Mouse (Mus musculus): ENCODE data around the gene Gtf2i. TPM values are rescaled to one million over a fixed set of nuclear protein-coding genes. Genes with fewer than 3 reads are reported as not detected.

Gtf2i gene
- total RNA-seq, 2 experiments from 2014 or later, result 45.5 to 107 TPM

- no peak for ATAC-seq (replicated peaks; ENCODE audit: low FRiP score, low TSS enrichment, poor library complexity, severe bottlenecking)
These were observed 85.2 kb downstream of the Gtf2i start, which contains the start of gene Ncf1 for GRCm38 (mm10) chr5:134229391-134229790. Ncf1 (minus strand) TSS chr5:134229625.

- no peak for ATAC-seq (replicated peaks; ENCODE audit: low FRiP score, low TSS enrichment, poor library complexity, severe bottlenecking)
These were observed 86.3 kb downstream of the Gtf2i start for GRCm38 (mm10) chr5:134228249-134228638.

GRCm38 (mm10) chr5:134227574-134228248 is 86.8 kb downstream of the Gtf2i start:
- ATAC-seq (replicated peaks; ENCODE audit: low FRiP score, low TSS enrichment, poor library complexity, severe bottlenecking), result no peak

- ATAC-seq (replicated peaks; ENCODE audit: low FRiP score, low TSS enrichment, poor library complexity, severe bottlenecking), result no peak
These were observed 87.6 kb downstream of the Gtf2i start for GRCm38 (mm10) chr5:134226946-134227345.

- no peak for ATAC-seq (replicated peaks; ENCODE audit: low FRiP score, low TSS enrichment, poor library complexity, severe bottlenecking)
These were observed 89.3 kb downstream of the Gtf2i start for GRCm38 (mm10) chr5:134225110-134225901.

- no peak; the same call in 1 of the 2 replicates for ATAC-seq (replicated peaks; ENCODE audit: low FRiP score, low TSS enrichment, poor library complexity, severe bottlenecking)
These were observed 92.8 kb downstream of the Gtf2i start for GRCm38 (mm10) chr5:134221708-134222150.

- no peak for ATAC-seq (replicated peaks; ENCODE audit: low FRiP score, low TSS enrichment, poor library complexity, severe bottlenecking)
These were observed 93.3 kb downstream of the Gtf2i start for GRCm38 (mm10) chr5:134221278-134221677.

- ATAC-seq (replicated peaks; ENCODE audit: low FRiP score, low TSS enrichment, poor library complexity, severe bottlenecking), result no peak
These were observed 96.7 kb downstream of the Gtf2i start for GRCm38 (mm10) chr5:134217900-134218299.

GRCm38 (mm10) chr5:134214021-134214806 is 100.3 kb downstream of the Gtf2i start:
- no peak for ATAC-seq (replicated peaks; ENCODE audit: low FRiP score, low TSS enrichment, poor library complexity, severe bottlenecking)

GRCm38 (mm10) chr5:134209931-134210554 is 104.5 kb downstream of the Gtf2i start:
- no peak for ATAC-seq (replicated peaks; ENCODE audit: low FRiP score, low TSS enrichment, poor library complexity, severe bottlenecking)

GRCm38 (mm10) chr5:134206721-134207120 is 107.8 kb downstream of the Gtf2i start:
- no peak for ATAC-seq (replicated peaks; ENCODE audit: low FRiP score, low TSS enrichment, poor library complexity, severe bottlenecking)

- ATAC-seq (replicated peaks; ENCODE audit: low FRiP score, low TSS enrichment, poor library complexity, severe bottlenecking), result no peak
These were observed 120.9 kb downstream of the Gtf2i start for GRCm38 (mm10) chr5:134193664-134194063.

- no peak for ATAC-seq (replicated peaks; ENCODE audit: low FRiP score, low TSS enrichment, poor library complexity, severe bottlenecking)
These were observed 126.0 kb downstream of the Gtf2i start for GRCm38 (mm10) chr5:134188571-134188970.

Other genes starting within 250 kb of the Gtf2i start
- gene Castor2, start 215.0 kb downstream of the Gtf2i start, total RNA-seq (2014; fragmentation: Nextera tagmentation), result 0.31 and 7.3 TPM in 2 replicates
- 0.53 and 1.0 TPM in 2 replicates for gene Castor2, start 215.0 kb downstream of the Gtf2i start, total RNA-seq (2017)
- 28.5 and 44.3 TPM in 2 replicates for gene Rcc1l, start 138.0 kb downstream of the Gtf2i start, total RNA-seq (2014; fragmentation: Nextera tagmentation)
- gene Rcc1l, start 138.0 kb downstream of the Gtf2i start, total RNA-seq (2017), result 8.8 and 9.8 TPM in 2 replicates
- 11.6 and 16.0 TPM in 2 replicates for gene Gtf2ird2, start 130.7 kb downstream of the Gtf2i start, total RNA-seq (2014; fragmentation: Nextera tagmentation)
- 8.6 and 9.0 TPM in 2 replicates for gene Gtf2ird2, start 130.7 kb downstream of the Gtf2i start, total RNA-seq (2017)
- gene Ncf1, start 85.1 kb downstream of the Gtf2i start, total RNA-seq (2014; fragmentation: Nextera tagmentation), result 1.7 and 12.8 TPM in 2 replicates
- 3.3 and 3.9 TPM in 2 replicates for gene Ncf1, start 85.1 kb downstream of the Gtf2i start, total RNA-seq (2017)
- 17.7 and 23.1 TPM in 2 replicates for gene Gtf2ird1, start 142.0 kb upstream of the Gtf2i start, total RNA-seq (2014; fragmentation: Nextera tagmentation)
- 5.5 and 11.8 TPM in 2 replicates for gene Gtf2ird1, start 142.0 kb upstream of the Gtf2i start, total RNA-seq (2017)
- gene Clip2, start 237.7 kb upstream of the Gtf2i start, total RNA-seq (2014; fragmentation: Nextera tagmentation), result 4.6 and 5.6 TPM in 2 replicates
- gene Clip2, start 237.7 kb upstream of the Gtf2i start, total RNA-seq (2017), result 7.0 and 8.3 TPM in 2 replicates
- not detected in 2 replicates for gene Syna, start 245.4 kb upstream of the Gtf2i start, total RNA-seq (2014; fragmentation: Nextera tagmentation)
- gene Syna, start 245.4 kb upstream of the Gtf2i start, total RNA-seq (2017), result not detected in 2 replicates